Mouse (Mus musculus) CD4-positive naive resting alpha-beta T cell, adult 76 days (primary cell): ENCODE measurements around the gene Lrrc58. TPM values are rescaled to one million over a fixed set of nuclear protein-coding genes. Genes with fewer than 3 reads are reported as not detected.

ENCODE experiments used
- total RNA-seq: library from RNA; stranded (reverse); gene quantifications from one replicate; pipeline ENCODE4 v1.2.4, GENCODE M21; 2023

The Lrrc58 gene
- 35.7 TPM for total RNA-seq

DNA sequence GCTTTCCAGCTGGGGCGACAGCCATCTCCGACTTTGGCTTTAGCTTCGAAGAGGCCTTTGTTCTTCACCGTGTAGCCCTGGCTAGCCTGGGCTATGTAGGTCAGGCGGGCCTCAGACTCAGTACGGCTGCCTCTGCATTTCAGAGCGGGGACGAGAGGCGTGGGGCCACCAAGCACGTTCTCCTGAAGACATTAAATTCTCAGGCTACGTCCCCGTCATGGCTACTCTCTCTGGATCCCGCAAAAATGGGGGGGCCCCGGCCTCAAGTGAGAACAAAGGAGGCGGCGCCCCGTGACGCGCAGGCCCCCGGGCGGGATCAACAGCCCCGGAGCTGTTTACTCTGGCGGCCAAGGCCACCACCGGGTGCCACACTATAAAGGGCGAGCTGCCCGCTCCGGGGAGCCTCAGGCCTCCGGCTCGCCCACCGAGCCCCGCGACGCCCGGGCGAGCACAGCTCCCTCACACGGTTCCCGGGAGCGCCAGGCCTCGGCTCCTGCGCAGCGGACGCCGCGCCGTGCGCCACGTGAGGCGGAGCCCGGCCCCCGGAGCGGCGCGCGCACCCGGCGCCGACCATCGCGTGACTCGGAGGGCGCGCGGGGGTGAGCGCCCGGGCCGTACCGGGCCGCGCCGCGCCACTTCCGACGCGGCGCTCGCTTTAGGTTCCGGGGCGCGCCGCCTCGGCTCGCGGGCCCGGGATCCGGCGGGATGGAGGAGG lies at the start of gene Lrrc58:
TSS of gene Lrrc58 (plus strand) at position 599 of the 715 bp plus-strand sequence.

DNA sequence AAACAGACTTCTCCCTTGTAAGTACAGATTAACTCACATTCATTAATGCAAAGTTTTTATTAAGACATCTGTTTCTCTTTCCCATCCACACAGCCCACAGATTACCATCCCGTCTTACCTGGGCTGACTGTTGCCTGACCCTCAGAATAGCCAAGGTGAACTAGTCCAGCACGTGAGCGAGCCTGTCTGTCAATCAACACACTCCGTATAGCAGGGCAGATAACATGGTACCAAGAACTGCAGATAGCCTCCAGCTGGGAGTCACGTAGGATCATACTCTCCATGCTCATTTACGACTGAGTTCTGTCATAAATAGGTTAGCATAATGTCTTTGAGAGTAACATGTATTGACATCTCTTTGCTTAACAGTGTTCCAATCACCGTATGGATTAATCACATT lies 7.2 kb upstream of the Lrrc58 start, which contains the start of gene Gm36028:
TSS of gene Gm36028 (minus strand) at position 118 of the 400 bp plus-strand sequence.

DNA sequence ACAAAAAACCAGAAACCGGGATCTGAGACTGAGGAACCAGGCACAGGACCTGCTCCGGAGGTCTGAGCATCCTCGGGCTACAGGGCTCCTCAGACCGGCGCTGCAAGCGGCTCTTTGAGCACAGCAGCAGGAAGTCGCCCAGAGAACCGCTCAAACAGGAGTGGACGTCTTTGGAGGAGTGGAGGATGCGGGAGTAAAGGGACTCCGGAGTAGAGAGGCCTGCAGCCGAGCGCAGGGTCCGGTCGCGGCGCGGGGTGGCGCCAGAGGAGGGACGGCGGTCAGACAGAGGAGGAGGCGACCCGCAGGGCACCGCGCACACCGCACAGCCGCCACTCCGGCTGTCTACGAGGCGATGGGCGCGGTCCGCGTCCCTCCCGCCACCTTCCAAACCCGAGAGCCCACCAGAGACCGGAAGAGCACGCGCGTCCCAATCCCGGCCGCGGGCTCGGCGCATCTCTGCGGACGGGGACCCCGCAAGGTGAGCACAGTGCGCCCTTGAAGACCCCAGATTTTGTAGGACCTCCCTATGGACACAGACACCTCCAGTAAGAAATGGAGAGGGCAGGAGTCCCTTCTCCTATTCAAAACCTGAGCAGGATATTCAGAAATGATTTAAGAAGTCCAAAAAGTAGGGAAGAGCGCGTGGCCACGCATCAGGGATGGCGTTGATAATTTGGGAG lies 48.1 kb downstream of the Lrrc58 start, which contains the start of gene Gpr156:
TSS of gene Gpr156 (plus strand) at position 359 of the 680 bp plus-strand sequence.

Other genes with a start within 250 kb of the Lrrc58 start
- 32.0 TPM for gene Ndufb4, start 213.9 kb upstream of the Lrrc58 start, total RNA-seq
- gene Fstl1, start 91.5 kb upstream of the Lrrc58 start, total RNA-seq: 1.5 TPM
- gene Gm36028, start 7.2 kb upstream of the Lrrc58 start, total RNA-seq: not detected
- gene Gpr156, start 48.1 kb downstream of the Lrrc58 start, total RNA-seq: 0.15 TPM
- 89.8 TPM for gene Gsk3b, start 220.6 kb downstream of the Lrrc58 start, total RNA-seq